Mouse (Mus musculus): Measurements from ENCODE around the gene Vps13c.

Gene Vps13c

GRCm38 (mm10) chr9:67883349-67883984, 43.3 kb downstream of the Vps13c start:
- DNase-seq = no peak

DNA sequence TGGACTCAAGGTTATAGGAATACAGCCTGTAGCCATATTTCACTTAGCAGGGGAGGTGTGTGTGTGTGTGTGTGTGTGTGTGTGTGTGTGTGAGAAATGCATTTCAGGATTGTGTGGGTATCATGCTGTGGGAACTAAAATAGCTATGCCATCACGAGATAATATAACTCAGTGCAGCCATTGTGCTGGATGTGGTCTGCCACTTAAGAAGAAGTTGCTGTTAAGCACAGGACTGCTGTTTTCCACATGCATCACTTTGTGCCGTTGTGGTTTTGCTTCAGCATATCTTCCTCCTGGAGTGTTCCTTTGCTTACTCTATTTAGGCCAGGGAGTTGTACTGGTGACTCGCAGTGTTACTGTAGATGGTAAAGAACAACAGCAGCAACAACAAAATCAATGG, 43.9 kb downstream of the Vps13c start:
- no peak for DNase-seq

DNA sequence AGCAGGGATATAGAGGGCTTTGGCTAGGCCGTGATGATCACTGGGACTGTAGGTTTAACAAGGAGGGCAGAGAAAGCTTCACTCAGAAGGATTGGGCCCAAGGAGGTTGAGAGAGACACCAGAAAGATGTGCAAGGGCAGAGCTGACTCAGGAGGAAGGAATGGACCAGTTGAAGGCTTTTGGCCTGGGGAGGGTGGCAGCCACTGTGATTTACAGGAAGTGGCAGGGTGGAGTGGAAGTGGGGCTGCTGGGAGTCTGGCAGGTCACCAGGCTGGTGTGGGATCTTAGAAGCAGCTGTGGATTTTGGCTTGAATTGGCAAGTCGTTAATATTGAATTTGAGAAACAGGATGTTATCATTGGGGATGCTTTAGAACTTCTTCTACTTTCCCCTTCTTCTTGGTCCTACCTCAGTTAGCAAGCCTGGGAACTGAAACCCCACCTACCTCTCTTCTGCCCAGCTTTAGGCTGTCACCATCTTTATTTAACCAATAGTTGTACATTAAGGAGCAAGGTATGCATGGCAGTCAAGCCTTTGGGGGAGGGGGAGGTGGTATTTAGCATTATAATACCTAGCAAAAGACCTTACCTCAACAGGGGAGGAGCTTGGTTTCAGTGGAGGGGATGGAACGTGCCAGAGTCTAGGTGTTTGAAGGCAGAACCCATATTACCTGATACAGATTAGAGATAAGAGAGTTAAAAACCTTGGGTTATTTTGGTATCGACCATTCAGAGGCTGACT, 47.0 kb downstream of the Vps13c start:
- peak; percentile 38 to 50 for DNase-seq

GRCm38 (mm10) chr9:67893474-67893873, 53.3 kb downstream of the Vps13c start:
- DNase-seq = no peak

DNA sequence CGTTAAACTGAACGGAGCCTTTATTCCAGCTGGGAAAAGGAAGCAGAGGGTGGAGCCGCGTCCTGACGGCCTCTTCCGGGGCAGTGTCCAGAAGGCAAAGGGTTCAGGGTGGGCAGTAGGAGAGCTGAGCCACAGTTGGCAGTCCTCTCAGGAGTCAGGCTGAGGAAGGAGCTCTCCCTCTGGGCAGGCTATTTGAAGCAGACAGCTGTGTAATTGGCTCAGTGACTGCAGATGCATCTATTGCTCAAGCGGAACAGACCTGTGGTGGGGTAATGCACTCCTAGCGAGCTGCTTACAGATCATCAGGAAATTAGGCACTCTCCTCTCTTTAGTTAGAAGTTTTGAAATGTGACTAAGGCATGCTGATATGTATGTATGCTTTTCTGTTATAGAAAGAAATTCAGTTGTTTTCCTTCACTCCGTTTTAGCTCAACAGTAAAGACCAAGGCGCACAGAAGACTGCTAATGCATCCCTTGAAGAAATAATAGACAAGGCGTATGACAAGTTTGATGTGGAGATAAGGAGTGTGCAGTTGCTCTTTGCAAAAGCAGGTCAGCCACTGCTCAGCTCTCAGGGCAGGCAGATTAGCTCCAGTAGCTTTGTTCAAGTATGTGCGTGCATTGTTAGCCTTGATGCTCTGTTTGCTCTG, 56.6 kb downstream of the Vps13c start:
- DNase-seq = no peak

DNA sequence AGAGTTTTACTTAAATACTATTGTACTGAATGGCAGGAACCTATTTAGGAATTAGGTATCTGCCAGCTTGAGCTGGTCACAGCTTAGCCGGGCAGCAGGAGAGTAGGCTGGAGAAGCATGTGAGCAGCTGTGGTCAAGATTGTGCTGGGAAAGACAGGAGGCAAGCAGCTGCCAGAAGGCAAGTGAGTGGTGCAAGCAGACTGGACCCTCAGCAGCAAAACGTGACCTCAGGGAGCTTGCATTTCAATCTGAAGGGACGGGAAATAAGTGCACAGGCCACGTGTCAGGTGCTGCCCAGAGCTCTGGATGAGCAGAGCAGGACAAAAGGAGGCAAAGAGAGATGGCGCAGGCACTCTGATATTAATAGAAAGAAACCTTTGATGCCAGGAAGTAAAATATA, 60.2 kb downstream of the Vps13c start:
- DNase-seq = no peak

DNA sequence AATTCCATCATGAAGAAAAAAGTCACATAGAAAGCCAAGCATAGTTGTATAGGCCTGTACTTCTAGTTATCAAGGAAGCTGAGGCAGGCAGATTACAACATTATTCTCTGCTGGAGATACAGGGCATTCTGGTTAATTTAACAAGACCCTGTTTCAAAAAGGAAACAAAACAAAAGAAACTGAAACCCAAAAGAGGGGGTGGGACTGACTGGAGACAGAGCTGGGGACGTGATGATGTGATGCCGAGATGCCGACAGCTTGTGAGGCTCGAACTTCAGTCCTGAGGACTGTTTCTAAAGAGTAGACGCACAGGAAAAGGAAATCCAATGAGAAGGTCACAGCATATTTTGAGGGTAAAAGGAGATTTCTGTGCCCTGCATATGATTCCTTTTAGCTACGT, 64.2 kb downstream of the Vps13c start:
- DNase-seq = no peak

- no peak for DNase-seq
These were observed 65.3 kb downstream of the Vps13c start for GRCm38 (mm10) chr9:67905541-67905940.

- DNase-seq = no peak
These were observed 74.5 kb downstream of the Vps13c start for GRCm38 (mm10) chr9:67914681-67915080.

DNA sequence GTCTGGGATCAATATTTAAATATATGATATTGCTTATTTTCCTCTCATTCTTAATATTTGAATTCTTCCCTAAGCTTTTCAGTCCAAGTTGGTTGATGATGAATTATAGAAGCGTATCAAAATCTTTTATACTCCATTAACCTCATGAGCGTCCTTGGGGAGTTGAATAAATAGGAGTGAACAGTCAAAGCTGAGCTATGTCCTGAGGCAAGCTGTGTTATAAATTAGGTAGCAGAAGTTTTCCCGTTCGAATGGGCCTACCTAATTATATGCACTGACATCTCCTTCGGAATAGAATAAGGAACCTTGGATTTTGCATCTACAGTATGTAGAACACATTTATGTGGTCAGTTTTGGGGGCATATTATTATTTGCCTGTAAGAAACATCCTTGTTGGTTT, 82.2 kb downstream of the Vps13c start:
- DNase-seq = no peak

DNA sequence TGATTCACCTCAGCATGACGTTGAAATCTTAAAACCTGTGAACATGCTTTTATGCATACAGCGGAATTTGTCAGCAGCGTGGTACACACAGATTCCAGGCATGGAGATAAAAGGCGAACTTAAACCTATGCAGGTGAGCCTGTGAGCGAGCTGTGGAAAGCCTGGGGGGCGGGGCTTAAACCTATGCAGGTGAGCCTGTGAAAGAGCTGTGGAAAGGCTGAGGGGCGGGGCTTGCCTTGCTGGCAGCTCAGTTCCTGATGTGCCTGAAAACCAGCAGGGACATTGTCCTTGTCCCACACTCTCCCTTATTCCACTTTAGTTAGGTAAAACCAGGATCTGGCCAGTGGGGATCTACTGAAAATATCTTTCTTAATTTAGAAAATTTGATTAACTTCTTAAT, 90.4 kb downstream of the Vps13c start:
- DNase-seq = peak; percentile 31 to 49

- no peak for DNase-seq
These were observed 97.1 kb downstream of the Vps13c start for GRCm38 (mm10) chr9:67937286-67937685.

DNA sequence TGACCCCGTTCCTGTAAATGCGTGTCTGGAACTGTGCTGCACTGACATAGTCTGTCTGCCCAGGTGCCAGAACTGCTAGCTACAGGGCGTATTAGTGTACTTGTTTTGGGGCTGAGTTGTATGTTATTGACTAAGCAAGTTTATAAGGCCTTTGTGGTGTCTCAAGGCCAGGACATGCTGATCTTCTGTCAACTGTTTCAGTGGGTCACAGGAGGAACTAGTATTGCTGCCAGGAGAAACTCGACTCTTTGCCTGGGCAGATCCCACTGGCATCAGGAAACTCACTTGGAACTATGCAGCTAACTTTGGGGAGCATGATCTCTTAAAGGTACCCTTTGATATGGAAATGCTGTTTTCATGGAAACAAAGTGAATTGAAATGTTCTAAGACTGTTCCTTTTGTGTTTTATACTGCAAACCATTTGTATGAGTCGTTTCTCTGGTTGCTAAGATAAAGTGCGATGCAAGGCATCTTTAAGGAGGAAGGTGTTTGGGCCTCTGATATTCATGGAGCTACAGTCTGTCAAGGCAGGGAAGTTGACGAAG, 115.3 kb downstream of the Vps13c start:
- DNase-seq = no peak

DNA sequence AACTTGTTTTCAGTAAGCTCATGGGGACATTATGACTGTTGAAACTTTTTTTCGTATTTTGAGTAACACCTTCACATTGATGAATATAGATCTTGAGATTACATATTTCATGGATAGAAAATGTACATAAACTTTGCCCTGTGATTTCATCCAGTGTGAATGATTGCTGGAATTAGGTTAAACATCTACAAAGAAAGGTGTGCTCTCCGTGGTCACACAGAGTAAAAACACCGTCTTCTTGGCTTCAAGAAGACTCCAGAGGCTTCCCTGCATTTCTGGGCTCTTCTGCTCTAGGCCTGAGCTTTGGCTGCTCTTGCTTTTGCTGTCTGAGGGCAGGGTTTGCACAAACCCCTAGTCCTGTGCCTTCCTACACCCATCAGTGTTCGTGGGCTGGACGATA, 121.8 kb downstream of the Vps13c start:
- DNase-seq = no peak

- no peak for DNase-seq
These were observed 125.7 kb downstream of the Vps13c start for GRCm38 (mm10) chr9:67965889-67966288.

DNA sequence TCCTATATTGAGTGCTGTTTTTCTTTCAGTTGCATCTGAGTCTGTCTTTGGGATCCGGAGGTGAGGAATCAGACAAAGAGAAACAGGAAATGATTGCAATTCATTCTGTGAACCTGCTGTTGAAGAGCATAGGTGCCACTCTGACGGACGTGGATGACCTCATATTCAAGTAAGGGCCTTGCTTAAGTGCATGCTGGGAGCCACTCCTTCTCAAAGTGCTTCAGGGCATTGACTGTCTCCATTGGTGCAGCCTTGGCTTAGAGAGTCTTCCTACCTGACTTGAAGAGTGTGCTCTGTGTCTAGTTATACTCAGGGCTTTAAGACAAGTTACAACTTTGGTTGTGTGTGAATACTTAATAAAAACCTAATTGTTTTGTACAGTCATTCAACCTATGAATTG, 126.8 kb downstream of the Vps13c start:
- peak; percentile 8 to 34 for DNase-seq

GRCm38 (mm10) chr9:67973451-67973850, 133.3 kb downstream of the Vps13c start:
- DNase-seq = no peak

- no peak for DNase-seq
These were observed 135.3 kb downstream of the Vps13c start for GRCm38 (mm10) chr9:67975491-67975890.

- no peak for DNase-seq
These were observed 166.4 kb downstream of the Vps13c start for GRCm38 (mm10) chr9:68006566-68006965.

GRCm38 (mm10) chr9:68014991-68015396, 174.8 kb downstream of the Vps13c start:
- peak; percentile 47 to 60 for DNase-seq

- DNase-seq = peak; percentile 6 to 22
These were observed 176.2 kb downstream of the Vps13c start for GRCm38 (mm10) chr9:68016255-68016954.

- peak; percentile 37 to 43 for DNase-seq
These were observed 180.7 kb downstream of the Vps13c start for GRCm38 (mm10) chr9:68020776-68021365.

All from lung, adult 18-20 months (tissue).